Mouse (Mus musculus): Measurements from ENCODE around the gene Sema5a.
A peak's percentile ranks its signal among the peaks of the same experiment; 100 is the strongest.

Gene Sema5a

DNA sequence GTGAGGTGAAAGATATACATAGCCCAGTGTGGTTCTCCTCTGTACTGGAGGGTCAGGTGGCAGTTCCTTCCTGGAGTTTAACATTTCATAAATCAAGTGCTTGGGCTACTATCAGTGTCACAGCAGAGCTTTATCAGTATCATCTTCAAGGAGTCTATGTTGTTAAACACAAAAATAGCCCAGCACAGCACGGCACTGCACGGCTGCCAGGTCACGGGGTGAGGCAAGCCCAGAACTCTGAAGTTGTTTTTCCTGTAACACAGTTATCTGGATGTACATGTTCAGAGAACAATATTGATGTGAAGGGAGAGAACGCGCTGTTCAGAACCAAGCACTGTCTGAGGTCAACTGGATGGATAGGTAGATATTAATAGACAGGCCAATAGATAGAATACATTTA lies 112.2 kb downstream of the Sema5a start:
- no peak for DNase-seq (ENCODE audit: low spot score)

DNA sequence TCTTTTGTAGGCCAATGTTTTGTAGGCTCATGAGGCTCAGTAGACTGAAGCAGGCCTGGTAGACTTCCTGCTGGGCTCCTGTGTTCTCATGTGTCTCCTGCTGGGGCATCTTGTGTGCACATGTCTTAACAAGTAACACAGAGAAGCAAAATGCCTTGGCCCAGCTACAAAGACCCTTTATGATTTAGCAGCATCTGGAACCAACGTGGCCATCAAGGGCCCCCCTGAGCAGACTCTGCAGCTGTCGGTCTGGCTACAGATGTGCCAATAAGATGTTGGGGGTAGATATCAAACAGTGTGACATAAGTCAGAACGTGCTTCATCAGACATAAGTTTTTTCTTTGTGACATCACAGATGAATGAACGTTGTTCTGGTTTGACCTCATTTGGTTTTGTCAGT lies 123.2 kb downstream of the Sema5a start:
- no peak for DNase-seq (ENCODE audit: low spot score)

DNA sequence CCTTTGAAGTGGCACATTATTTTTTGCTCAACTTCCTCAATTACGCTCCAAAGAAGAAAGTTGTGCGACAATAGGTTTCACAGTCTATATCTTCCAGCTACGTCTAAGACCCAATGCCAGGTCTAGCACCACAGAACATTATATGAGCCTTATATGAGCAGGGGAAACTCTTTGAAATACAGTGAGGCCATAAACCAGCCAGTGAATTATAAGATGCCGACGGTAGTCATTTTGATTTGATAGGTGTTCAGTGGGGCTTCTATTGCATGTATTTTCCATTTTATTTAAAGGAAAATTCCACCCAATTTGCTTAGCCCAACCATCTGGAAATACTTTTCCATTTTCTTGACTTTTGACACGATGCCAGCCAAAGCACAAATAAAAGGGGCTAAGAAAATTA lies 126.3 kb downstream of the Sema5a start:
- no peak for DNase-seq (ENCODE audit: low spot score)

DNA sequence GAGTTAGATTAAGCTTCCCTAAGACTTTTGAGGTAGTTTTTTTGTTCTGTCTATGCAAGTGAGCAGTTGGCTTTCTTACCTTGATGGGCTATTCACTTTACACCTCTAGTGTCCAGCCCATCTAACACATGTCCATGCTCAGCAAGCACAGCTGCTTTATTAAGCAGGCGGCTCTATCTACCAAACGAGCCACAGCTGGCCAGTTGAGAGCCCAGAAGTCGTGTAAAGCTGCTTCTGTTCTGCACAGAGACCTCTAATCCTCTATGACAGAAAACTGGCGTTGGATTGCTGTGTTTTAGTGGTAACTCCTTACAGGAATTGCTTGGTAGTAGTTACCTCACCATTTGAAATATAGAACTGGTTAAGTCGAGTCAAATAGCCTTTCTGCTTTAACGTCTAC lies 126.8 kb downstream of the Sema5a start:
- no peak for DNase-seq (ENCODE audit: low spot score)

DNA sequence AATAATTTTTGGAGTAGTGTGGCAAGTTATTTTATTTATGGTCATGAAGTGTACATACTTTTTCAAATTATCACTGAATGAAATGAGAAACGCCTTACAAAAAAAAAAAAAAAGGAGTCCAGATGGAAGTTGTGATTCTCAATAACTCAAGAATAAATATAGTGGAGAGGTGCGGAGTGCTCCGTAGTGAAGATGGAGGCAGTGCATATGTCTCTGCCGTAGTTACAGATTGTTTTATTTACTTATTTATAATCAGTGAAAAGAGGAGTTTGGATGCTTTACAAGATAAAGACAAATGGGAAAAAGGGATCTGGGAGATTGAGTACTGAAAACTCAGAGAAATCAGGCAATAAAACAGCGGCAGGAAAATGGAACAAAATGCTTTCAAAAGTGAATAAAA lies 131.7 kb downstream of the Sema5a start:
- no peak for DNase-seq (ENCODE audit: low spot score)

DNA sequence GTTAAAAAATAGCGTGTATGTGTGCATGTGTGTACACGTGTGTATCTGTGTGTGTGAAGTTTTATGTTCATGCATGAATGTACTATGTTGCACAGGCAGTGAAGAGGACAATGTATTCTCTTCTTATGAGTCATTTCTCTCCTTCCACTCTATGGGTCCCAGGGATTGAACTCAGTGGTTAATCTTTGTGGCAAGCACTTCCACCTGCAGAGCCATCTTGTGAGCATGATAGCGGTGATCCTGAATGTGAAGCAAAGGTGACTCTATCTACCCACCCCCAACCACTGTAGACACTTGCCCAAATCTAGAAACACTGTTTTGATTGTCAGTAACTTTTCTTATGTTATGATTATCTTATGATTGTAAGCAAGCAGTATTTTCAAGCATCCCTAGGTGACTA lies 133.2 kb downstream of the Sema5a start:
- DNase-seq (ENCODE audit: low spot score), result no peak

DNA sequence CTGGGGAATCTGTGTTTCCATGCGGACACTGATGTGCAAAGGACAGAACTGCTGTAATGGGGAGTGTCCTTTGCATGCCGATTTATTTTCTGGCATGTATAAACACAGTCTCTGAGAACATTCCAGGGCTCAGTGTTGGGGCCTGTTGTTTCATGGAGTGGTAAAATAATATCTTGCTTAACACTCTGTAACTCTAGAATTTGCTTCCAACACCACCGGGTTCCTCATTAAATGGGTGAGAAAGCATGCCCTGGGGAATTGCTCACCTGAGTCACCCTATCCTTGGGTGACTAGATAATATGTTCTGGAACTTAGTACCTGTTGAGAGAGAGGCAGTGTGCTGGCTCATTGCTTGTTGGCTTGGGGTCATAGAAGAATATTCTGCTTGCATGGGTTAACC lies 135.7 kb downstream of the Sema5a start:
- DNase-seq (ENCODE audit: low spot score), result no peak

DNA sequence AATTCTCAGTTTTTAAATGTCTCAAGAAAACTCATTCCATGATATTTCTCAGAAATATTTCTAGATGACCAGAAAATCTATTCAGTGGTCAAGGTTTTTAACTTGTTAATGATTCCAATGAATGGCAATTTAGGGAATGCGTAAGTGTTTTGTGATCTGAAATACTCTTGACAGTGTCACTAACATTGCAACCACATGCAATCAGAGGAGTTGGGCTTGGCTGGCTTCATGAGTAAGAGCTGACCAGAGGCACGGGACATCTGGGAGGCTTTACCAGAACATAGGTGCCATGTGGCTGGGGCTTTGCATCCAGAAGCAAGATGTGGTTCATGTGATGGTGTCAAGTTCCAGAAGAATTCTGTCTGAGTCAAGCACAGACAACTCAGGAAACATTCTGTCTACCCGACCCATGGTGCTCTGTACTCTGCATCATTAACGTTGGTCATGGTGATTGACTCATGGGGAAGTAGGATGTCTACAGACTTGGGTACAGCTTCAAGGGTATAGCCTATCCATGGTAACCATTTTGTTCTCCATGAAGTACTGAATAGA lies 138.4 kb downstream of the Sema5a start:
- no peak for DNase-seq (ENCODE audit: low spot score)

DNA sequence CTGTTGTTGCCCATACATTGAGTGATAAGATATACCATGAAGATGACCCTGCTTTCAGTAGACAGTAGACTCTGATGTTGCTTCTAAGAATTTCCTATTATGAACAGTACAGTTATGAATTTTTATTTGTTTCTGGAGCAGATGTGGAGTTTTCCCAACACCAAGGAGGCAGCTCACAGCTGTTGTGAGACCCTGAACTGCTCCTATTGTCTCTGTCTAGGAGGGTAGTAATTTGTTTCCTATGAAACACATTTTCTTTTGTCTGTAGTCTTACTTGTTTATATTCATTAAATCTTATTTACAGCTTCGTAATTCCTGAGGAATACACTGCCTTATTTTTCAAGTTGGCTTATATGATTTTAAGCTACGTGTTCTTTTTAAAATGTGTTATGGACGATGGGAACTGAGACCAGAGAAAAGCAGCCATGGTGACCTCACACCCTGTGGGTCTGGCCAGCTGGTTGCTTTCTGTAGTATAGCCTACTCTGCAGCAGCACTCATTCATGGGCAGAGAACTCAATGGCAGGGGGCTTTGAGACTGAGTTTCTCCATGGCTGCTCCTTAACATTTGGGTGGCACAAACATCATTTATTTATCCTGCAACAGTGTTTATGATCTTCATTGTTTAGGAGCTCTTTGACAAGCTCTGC lies 151.8 kb downstream of the Sema5a start:
- no peak for DNase-seq (ENCODE audit: low spot score)

DNA sequence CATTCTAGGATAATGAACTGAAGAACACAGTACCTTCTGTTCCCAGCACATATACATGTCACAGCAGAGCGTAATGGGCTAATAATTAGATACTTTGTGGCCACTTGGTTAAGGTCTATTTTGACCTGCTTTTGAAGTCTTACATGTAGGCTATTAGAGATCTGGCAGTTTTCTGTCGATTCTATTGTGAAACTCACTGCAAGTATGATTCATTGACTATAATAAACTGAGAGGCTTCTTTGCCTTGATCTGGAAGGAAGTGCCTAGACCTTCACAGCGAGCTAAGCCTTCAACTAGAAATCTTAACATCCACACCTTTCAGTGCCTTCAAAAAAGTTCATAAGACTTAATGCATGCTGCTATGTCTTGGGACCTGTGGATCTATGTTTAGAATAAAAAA lies 152.5 kb downstream of the Sema5a start:
- DNase-seq (ENCODE audit: low spot score), result no peak

DNA sequence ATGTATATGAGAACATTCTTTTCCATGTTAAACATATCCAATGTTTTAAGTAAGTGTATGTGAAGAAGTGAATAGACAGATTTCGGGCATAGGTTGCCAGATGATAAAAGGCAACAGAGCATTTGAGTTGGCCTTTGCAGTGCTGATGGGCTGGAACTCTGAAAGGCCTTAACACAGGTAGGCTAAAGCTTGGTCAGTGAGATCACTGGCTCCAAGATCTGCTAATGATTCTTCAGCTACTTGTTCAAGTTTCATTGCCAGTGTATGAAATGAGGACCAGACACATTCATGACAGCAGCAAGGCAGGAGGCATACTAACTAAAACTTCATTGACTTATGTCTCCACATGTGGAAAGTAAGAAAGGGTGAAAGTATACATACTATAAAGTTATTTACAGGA lies 154.1 kb downstream of the Sema5a start:
- DNase-seq (ENCODE audit: low spot score), result no peak

DNA sequence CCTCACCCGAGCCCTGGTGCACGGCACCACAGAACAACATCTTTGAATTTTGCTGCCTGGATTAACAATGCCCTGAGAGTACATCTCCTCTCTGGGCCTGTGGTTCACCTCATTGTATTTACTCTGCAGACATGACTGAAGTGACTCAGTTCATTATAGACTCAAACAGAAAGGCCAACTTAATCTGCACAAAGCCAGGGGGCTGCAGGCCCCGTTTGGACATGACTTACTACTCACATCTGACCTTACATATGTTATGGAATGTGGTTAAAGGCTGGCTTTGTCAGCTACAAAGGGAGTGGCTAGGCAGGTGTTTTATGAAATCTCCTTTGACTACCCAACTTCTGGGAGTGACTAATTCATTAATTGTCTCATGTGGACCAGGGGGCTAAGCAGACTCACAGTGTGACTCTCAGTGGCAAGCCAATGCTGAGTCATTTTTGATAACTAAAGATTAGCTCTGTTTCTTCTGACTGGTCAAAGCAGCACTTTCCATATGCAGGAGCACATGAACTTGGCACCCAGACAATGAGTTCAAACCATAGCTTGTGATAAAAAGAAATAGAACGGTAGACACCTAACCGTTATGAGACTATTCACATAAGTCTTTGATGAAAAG lies 157.4 kb downstream of the Sema5a start:
- DNase-seq (ENCODE audit: low spot score), result no peak

DNA sequence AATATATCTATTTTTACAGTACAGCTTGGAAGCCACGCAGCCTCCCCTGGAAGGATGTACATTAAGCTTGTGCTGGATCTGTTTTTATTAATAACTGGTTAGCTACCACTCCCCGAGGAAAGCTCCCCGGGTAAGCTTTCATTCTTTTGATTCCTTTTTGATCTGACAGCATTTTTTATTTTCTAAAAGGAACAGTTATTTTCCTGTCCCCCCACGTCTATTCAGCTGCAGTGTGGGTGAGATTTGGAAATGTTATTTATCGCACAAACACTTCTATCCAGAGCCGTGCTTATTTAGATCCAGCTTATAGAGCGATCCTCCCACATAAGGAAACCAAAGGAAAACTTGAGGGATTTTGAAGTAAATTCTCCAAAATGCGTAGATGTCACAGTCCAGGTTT lies 158.7 kb downstream of the Sema5a start:
- DNase-seq (ENCODE audit: low spot score), result no peak

DNA sequence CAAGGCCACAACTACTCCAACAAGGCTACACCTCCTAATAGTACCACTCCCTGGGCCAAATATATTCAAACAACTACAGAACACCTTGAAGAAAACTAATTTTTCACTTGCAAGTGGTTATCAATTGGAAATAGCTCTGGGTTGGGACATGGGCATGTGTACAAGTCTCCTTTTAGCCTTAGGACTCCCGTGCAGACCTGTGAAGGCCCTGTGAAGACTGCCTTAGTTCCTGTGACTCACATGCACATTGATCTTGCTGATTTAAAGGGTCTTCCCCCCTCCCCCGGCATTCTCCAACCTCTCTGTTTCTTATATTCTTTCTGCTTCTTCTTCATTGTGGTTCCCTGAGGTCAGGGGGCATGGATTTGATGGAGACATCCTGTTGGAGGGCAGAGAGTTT lies 161.8 kb downstream of the Sema5a start:
- no peak for DNase-seq (ENCODE audit: low spot score)

DNA sequence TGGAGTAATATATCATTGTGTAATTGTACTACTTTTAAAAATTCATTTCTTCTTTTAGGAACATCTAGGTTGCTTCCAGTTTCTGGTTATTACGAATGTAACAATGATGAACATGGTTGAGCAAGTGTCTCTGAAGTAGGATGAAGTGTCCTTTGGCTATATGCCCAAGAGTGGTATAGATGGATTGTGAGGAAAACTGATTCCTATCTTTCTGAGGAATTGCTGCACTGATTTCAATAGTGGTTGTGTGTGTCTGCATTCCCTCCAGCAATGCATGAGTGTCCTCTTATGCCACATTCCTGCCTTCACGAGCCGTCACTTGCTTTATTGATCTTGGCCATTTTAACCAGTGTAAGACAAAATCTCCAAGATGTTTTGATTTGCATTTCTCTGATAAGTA lies 163.2 kb downstream of the Sema5a start:
- no peak for DNase-seq (ENCODE audit: low spot score)

DNA sequence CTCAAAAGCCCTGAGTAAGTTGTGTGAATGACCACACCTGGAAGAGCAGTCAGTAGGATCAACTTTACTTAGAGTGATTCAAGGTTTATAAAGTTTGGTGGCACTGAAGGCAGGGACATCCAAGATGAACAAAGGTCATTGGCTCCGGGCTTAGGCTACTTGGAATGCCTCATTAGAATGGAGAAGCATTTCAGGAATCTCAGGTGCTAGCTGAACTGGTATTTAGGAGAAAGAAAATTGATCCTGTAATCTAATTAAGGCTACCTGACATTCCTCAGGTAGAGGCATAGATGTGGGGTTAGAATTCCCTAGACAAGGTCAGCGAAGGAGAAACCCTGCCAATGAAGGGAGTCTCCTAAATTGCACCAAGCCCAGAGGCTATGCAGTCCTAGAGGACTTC lies 171.7 kb downstream of the Sema5a start:
- no peak for DNase-seq (ENCODE audit: low spot score)

DNA sequence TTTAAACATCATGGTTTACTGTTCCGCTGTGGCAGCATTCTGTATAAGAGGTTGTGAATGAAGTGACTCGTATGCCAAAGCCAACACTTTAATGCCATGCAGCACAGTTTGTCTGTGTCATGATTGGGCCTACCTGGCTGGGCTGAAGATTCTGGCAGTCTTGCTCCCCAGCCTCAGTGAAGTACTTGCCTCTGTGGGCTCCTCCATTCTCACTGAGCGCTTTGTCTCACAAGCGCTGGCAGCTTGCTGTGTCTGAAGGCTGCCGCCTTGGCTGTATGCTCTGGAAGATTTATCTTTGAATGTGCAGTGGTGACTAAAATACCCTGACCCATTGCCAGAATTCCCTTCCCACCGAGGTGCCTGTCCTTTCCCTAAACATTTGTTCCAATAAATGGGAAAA lies 178.0 kb downstream of the Sema5a start:
- no peak for DNase-seq (ENCODE audit: low spot score)

DNA sequence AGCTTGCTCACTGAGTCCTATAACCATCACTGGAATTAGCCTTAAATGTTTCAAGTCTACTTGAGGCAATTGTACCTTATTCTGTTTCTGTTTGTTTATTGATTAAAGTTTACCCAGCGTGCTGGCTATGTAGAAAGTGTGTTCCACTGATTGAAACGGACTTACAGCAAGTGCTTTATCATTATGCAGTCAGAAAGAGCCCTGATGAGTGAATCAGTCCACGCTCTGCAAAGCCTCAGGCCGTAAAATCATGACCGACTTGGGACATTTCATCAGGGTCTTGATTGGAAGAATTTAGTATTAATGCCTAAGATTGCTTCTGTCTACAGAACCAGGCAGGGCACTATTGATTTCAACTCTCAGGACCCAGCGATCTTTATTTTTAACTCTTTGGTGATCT lies 178.5 kb downstream of the Sema5a start:
- no peak for DNase-seq (ENCODE audit: low spot score)

DNA sequence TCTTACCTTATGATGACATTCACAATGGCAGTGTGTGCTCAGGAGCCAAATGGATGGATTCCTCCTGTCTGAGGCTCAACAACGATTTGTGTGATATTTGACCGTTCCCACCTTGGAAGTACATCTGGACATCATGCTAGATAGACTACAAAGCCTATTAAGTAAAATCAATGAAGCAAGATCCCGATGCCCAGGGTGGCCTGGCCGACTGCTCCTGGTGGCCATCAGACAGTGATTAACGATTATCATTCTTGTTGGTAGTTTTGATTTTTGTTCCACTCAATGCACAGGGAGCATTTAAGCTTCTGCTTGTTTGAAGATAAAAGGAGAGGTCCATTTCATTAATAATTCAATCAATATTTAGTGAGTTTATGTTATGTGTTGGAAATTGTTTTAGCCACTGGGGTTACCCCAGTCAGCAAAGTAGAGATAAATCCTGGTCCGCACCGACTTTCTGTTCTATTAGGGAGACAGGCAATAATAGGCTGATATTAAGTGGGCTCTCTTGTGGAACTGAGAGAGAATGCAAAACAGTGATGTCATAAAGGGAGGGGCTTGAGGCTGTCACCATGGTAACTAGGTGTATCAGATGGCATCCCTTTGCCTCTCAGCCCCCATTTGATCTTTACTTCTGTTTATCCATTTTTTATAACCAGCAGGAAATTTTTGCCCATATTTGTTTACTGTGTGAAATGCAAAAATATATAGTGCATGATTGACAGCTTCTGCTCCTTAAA lies 182.7 kb downstream of the Sema5a start:
- no peak for DNase-seq (ENCODE audit: low spot score)

DNA sequence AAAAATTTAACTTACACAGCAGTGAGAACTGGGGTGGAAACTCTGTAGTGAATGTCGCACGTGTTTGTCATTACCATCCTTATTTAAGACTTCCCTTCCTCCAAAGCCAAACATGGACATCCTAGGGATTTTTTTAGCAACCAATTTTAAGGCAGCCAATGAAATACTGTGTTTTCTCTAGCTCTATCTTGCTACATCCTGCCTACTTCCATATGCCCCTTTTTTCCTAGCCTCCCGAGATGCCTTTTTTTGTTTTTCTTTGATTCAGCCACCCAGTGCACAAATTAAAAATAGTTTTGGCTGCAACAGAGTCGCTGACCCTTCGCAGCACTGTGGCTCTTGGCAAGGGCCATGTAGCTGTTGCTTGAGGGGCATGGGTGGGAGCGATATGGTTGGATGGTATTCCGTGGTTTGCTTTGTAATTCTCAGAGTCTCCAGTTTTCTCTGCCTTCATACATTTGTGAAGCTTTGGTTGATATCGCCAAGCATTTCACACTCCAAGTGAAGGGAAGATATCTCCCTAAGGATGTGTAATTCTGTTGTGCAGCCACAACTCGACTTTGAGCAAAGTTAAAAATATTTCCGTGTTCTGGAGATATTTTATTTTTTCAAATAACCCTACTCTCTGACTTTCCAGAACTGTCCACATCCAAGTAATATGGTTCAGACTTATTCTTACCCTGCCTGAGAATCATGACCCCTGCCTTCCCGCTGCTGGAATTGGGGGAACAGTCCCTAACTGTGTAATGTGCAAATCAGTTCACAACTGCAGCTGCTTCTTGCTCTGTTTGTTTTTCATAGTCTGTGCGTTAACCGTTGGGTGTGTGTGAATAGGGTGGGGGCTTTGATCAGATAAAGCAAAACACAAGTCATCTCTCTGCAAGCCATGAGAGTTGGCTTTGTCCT lies 188.6 kb downstream of the Sema5a start:
- DNase-seq (ENCODE audit: low spot score), result no peak

DNA sequence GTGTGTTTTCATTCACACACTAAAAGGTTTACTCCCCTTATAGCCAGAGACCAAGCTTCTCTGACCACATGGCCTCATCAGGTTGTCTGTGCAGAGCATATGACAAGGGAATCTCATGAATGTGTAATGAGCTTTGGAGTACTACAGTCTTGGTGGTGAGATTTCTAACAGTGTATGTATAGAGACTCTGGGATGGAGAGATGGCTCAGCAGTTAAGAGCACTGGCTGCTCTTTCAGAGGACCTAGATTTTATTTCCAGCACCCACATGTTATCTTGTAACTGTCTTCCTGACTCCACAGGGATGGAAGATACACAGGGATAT lies 189.2 kb downstream of the Sema5a start:
- DNase-seq (ENCODE audit: low spot score), result no peak

DNA sequence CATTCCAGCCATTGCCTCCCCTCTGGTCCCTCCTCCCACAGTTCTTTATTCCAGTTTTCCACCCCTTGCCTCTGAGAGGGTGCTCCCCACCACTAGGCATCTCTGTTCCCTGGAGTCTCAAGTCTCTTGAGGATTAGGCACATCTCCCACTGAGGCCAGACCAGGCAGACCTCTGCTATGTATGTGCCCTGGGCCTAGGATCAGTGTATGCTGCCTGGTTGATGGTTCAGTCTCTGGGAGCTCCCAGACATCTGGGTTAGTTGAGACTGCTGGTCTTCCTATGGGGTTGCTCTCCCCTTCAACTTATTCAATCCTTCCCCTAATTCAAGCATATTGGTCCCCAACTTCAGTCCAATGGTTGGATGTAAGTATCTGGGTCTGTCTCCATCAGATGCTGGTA lies 189.7 kb downstream of the Sema5a start:
- no peak for DNase-seq (ENCODE audit: low spot score)

DNA sequence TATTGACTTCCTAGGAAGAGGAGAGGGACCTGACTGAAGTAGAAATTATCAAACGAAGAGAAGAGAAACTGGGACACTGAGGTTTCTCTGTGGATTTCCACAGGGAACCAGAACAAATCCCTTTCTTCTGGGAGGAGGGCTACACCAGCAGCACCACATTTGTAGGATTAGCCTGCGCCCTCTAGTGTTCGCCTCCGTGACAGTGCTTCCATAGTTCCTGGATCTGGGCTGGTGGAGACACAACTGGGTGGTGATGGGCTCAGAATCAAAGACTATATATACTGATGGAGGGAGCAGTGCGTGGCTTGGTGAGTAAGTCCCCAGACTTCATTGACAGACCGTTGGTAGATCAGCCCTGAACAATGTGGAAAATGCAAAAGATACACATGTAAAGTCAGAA lies 193.0 kb downstream of the Sema5a start:
- DNase-seq (ENCODE audit: low spot score), result peak; percentile 83

Measured in testis, postnatal 10 days (tissue).